Mouse (Mus musculus) lung, postnatal 0 days (tissue): ENCODE measurements around the gene Cdiptos.

Experiments used
- CTCF ChIP-seq: IDR thresholded peaks from 2 replicates; pipeline ENCODE4 v1.5.1; 2016; ENCODE audit warnings: antibody characterized with exemption, mild to moderate bottlenecking
- EP300 ChIP-seq: IDR thresholded peaks from 2 replicates; pipeline ENCODE4 v1.6.1; 2016; ENCODE audit warnings: antibody characterized with exemption, mild to moderate bottlenecking, control low read depth

GRCm38 (mm10) chr7:126950647-126951615 lies 25.0 kb downstream of the Cdiptos start:
- TF ChIP-seq CTCF (no peak), EP300 (no peak)
